Mouse (Mus musculus): ENCODE measurements at regions not wholly inside any gene's neighbourhood (a gene's known extent, or its start where the extent isn't known, plus 50 kb on each side); places are given as distances from the start of the nearest gene placed in this dataset.
"Not testable (repeated sequence)": the region's sequence is repeated elsewhere in the genome, so short reads cannot be mapped to it uniquely, and the experiment has no call there.

GRCm38 (mm10) chr6:117678276-117678675, 162.7 kb upstream of the Zfp637 start:
- no peak for DNase-seq (ENCODE audit: low spot score)

GRCm38 (mm10) chr6:117678877-117679276, 162.1 kb upstream of the Zfp637 start:
- DNase-seq (ENCODE audit: low spot score) = no peak

DNA sequence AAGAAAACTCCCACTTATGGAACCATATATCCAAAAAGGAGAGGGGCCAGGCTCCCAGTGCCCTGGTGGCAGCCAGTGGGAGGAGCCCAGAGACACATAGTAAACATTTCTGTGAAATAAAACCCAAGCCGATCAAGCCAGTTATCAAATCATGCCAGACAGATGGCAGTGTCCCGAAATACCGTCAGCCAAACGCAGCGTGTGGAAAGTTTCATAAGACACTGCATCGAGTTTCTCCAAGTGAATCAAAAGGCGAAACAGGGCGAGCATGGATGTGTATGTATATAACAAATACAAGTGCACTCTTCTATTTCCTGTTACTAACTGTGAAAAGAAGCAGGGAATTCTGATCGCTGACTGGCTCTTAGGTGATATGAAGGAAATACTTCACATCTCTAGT, 154.8 kb upstream of the Zfp637 start:
- no peak for DNase-seq (ENCODE audit: low spot score)

- DNase-seq (ENCODE audit: low spot score) = peak; percentile 37
These were observed 153.9 kb upstream of the Zfp637 start for GRCm38 (mm10) chr6:117687045-117687444.

GRCm38 (mm10) chr6:117688664-117689178, 152.3 kb upstream of the Zfp637 start:
- DNase-seq (ENCODE audit: low spot score) = no peak

- no peak for DNase-seq (ENCODE audit: low spot score)
These were observed 140.7 kb upstream of the Zfp637 start for GRCm38 (mm10) chr6:117700286-117700685.

- no peak for DNase-seq (ENCODE audit: low spot score)
These were observed 139.4 kb upstream of the Zfp637 start for GRCm38 (mm10) chr6:117701547-117701946.

- DNase-seq (ENCODE audit: low spot score) = no peak
These were observed 135.0 kb upstream of the Zfp637 start for GRCm38 (mm10) chr6:117706006-117706405.

DNA sequence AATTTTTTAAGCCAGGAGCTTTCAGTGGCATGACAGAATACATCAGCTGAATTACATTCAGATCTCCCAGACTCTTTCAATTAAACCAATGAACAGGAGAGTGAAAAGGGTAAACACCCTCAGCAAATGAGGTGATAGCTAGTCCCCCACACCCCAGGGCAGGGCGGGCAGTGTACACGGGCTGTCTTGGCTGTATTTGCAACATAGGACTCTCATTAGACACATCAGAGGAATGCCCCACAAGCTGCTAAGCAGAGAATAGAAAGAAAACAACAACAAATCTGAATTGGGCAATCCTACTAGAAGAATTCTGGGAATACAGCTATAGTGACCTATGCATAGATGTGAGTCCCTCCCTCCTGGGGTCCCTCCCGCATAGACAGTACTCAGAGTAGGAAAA, 131.8 kb upstream of the Zfp637 start:
- no peak for DNase-seq (ENCODE audit: low spot score)

DNA sequence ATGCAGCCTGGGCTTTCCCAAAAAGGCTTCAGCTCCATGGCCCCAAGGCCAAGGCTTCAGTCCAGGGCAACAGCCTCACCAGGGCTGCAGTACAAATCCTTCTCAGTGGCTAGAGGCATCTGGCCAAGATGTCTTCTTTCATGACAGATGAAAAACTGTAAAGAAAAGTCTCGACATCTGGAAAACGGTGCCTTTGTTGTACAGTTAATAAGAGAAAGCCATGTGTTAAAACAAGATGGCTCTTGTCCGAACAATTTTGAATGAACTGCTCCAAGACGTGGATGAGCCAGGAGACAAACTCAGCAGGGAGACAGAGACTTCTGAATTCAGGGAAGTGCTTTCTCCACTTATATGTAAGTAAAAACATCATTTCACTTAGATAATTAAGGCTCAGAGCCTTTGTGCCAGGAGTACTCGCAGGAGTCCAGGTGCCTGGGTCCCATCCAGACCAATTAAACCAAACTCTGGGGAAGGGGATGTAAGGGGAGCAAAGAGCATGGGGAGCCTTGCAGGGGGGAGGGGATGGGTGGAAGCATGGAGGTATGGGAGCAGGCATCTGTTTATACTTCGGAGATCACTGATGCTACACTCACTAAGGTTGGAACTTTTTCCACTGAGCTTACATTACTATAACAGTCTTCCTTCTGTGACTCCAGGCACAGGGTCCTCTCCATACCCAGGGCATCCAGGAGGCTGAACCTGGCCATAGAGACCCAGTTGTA, 125.8 kb upstream of the Zfp637 start:
- DNase-seq (ENCODE audit: low spot score) = no peak

GRCm38 (mm10) chr6:117716422-117716821, 124.6 kb upstream of the Zfp637 start:
- not testable (repeated sequence) for DNase-seq (ENCODE audit: low spot score)

- DNase-seq (ENCODE audit: low spot score) = not testable (repeated sequence)
These were observed 88.6 kb upstream of the Zfp637 start for GRCm38 (mm10) chr6:117752338-117752737.

DNA sequence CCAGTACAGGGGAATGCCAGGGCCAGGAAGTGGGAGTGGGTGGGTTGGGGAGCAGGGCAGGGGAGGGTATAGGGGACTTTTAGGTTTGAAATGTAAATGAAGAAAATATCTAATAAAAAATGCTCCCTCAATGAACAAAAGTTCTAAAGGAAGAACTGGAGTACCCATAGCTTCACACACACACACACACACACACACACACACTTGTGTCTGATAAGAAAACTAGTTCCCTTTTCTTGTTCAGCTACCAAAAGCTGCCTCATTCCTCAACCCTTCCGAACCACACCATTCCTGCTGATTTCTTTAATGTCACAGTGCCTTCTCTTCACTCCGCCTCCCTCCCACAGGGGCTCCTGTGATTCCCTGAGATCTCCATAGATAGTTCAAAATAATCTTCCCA, 85.3 kb upstream of the Zfp637 start:
- not testable (repeated sequence) for DNase-seq (ENCODE audit: low spot score)

DNA sequence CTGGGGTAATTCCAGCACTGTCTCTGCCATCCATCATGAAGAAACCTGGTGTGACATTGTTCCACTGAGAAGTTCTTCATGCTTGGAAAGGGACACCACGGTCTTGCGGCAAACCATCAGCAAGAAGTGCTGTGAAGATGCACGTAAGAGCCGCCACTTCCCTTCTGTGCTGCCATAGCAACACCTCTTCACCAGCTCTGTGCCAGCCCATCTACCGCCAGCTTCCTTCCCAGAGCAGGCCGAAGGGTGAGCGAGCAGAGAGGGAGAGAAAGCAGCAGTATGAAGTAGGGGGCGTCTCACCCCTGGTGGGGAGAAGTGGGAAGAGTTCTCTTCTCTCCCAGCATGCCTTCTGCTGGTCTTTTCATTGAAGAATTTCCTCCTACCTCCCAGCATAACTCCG, 84.8 kb upstream of the Zfp637 start:
- no peak for DNase-seq (ENCODE audit: low spot score)

DNA sequence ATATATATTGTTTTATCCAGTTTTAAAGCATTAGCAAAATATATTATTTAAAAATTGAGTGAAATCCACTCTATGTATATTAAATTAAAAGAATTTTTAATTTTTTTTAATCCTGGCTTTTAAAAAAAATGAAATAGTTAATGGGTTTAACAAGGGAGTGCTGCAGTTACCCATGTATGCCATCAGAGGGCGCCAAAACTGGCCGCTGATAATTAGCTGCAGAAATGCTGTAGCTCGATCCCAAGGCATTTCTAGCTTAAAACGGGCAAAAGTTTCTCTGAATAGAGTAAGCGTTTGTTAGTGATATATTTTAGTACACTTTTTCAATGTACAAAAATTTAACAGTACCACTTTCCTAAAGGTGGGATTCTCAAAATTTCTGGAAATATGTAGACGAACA, 82.5 kb upstream of the Zfp637 start:
- DNase-seq (ENCODE audit: low spot score) = not testable (repeated sequence)

GRCm38 (mm10) chr6:117771506-117771905, 69.5 kb upstream of the Zfp637 start:
- DNase-seq (ENCODE audit: low spot score) = no peak

DNA sequence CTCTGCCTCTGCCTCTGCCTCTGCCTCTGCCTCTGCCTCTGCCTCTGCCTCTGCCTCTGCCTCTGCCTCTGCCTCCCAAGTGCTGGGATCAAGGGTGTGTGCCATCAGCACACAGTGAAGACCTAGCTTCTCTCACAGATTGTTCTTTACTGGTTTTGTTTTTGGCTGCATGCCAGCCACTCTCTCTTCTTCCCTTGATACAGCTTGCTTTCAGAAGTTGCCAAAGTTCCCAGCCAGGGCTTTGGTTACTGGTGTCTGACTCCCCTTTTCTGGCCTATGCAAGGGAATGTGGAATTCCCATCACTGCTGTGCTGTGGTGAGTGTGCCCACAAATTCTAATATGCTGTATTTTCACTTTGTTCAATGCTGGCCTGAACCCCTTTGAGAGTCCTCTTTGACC, 68.6 kb upstream of the Zfp637 start:
- DNase-seq (ENCODE audit: low spot score) = no peak

DNA sequence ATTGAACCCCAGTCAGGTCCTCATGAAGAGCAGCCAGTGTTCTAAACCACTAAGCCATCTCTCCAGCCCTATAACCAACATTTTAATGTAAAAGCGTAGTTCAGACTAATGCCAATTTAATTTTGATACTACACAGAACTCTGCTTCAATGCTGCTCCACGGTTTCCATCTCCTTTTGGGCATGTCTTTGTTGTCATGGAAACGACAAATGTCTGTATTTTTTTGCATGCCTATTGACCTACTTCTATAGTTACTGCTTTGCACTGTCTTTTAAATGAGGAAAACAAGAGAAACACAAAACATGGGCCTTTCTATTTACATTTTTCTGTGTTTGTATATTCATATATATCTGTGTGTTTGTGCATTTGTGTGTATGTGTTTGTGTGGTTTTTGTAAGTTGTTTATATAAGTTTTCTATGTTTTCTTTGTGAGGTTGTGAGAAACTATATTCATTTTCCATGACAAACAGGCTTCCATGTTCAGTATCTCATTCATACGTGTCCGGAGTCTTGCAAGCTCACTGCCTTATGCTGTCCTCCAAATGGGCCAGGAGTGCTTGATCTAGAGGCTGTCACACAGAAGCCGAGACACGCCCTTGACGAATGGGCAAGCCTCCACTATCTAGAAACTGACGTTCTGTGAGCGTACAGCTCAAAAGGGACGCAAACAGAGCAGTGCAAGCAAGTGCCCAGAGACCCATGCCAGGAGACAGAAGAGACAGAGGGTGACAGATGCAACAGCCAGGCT, 65.5 kb upstream of the Zfp637 start:
- no peak for DNase-seq (ENCODE audit: low spot score)

GRCm38 (mm10) chr6:117778027-117778426, 63.0 kb upstream of the Zfp637 start:
- no peak for DNase-seq (ENCODE audit: low spot score)

- DNase-seq (ENCODE audit: low spot score) = no peak
These were observed 62.5 kb upstream of the Zfp637 start for GRCm38 (mm10) chr6:117778481-117778880.

- no peak for DNase-seq (ENCODE audit: low spot score)
These were observed 62.0 kb upstream of the Zfp637 start for GRCm38 (mm10) chr6:117779020-117779419.

GRCm38 (mm10) chr6:117788580-117789540, 52.1 kb upstream of the Zfp637 start:
- no peak for DNase-seq (ENCODE audit: low spot score)

Measured in T-cell, adult 2 months (primary cell).